Mouse (Mus musculus) ovary, postnatal 14 days (tissue): ENCODE measurements around the gene Lrp2bp.

Experiments
- DNase-seq: peaks from one replicate; pipeline ENCODE4 v3.0.0; 2022; ENCODE audit warnings: low spot score

Lrp2bp gene

GRCm38 (mm10) chr8:46036217-46036616 lies 37.1 kb downstream of the Lrp2bp start:
- DNase-seq: no peak

GRCm38 (mm10) chr8:46039666-46040065 lies 40.6 kb downstream of the Lrp2bp start:
- DNase-seq: no peak

DNA sequence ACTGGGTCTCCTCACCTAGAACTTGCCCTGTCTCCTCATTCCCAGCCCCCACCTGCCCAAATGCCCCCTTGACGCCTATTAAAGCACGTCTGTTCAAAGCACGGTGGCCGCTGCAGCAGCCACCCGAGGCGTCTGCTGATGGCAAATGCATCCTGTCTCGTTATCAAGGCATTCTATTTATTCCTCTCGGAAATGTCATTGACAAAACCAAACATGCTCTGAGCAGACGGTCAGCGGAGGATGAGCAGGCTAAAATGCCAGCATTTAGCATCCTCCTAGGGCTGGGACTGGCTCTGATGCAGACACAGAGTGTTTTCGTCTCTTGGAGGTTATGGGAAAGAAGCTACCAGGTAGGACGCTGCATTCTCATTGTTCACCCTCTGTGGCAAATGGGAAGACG lies 41.2 kb downstream of the Lrp2bp start:
- no peak for DNase-seq

- no peak for DNase-seq
Measured at GRCm38 (mm10) chr8:46072798-46073197, 73.7 kb downstream of the Lrp2bp start.

GRCm38 (mm10) chr8:46073540-46074140 lies 74.5 kb downstream of the Lrp2bp start:
- no peak for DNase-seq

DNA sequence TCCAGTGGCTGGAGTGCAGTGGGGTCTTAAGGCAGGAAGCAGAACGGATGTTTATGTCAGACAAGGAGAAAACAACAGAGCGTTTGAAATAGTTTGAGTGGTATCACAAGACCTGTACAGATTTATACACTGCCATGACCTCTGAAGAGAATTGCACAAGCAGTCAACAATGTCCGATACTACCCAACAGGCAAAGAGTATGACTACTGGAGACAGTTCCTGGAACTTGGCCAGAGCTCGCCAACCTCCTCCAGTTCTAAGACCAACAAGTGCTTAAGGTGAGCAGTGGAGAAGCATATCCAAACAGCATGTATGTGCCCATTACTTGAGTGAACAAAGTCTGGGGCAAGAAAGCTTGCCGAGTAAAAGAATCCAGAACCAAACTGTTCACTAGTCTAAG lies 76.1 kb downstream of the Lrp2bp start:
- DNase-seq: no peak

GRCm38 (mm10) chr8:46078866-46079265 lies 79.8 kb downstream of the Lrp2bp start:
- DNase-seq: no peak
